Mouse (Mus musculus) B cell, adult 2 months (primary cell): ENCODE results near the gene Acaa1a.
A peak's percentile ranks its signal among the peaks of the same experiment; 100 is the strongest.
"Not testable (repeated sequence)": the region's sequence is repeated elsewhere in the genome, so short reads cannot be mapped to it uniquely, and the experiment has no call there.

ENCODE experiments used
- DNase-seq, 2 experiments: peaks; one replicate each; pipeline ENCODE4 v3.0.0; 2022

The Acaa1a gene

GRCm38 (mm10) chr9:119340212-119340580, 720 bp downstream of the Acaa1a start:
- no peak for DNase-seq

DNA sequence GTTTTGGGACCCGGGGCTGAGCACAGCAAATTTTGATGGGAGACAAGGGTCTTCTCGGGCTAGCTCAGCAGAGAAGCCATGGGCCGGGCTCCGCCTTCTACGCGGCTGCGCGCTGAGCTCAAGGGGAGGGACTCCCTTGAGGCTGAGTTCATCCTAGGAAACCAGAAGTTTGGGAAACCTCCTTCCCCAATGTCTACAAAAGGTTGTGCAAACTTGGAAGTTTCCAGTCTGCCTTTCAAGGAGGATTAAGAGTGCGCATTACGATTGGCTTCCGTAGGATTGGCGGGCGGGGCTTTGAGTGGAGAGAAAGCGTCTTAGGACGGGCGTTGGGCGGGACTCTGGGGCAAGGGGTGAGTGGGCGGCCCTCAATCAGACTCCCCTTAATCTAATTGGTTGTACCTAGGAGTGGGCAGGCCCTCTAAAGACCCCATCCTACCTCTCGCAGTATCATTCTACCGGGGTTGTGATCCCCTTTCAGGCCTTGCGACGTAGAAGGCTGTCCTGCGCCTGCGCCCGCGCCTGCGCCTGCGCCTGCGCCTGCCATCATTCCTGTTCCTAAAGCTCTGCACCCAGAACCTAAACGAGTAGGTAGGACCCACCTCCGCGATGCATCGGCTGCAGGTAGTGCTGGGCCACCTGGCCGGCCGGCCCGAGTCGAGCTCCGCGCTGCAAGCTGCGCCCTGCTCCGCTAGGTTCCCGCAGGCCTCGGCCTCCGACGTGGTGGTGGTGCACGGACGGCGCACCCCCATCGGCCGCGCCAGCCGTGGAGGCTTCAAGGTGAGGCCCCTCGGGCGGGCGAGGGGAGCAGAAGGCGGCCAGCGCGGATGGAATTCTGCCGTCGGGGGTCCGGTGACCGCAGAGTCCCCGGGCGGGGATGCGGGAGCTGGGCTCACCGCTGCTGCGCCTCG, 1.7 kb downstream of the Acaa1a start, which contains the start of gene Myd88:
Myd88 (minus strand) TSS at position 503 of the 908 bp plus-strand sequence.
- peak; percentile 89 to 92 for DNase-seq

- no peak for DNase-seq
Measured at GRCm38 (mm10) chr9:119342728-119343127, 3.3 kb downstream of the Acaa1a start.

DNA sequence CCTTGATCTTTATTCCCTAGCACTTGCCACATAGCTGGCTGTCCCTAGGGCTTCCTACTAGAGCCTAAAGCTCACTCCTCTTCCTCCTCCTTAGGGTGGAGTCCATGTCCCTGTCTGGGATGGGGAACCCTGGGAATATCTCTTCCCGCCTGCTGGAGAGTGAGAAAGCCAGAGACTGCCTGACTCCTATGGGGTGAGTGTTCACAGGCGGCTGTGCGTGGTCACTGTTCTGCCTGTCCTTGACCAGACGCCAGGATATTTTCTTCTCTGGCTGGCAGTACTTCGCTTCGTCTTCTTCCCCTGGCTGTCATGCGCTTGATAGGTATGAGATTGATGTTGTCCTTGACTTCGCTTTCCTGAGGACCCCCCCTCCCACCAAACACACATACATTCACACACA, 6.9 kb downstream of the Acaa1a start:
- DNase-seq: no peak

- DNase-seq: no peak
Measured at GRCm38 (mm10) chr9:119350531-119350930, 11.1 kb downstream of the Acaa1a start.

GRCm38 (mm10) chr9:119350947-119351705, 11.7 kb downstream of the Acaa1a start:
- no peak for DNase-seq

DNA sequence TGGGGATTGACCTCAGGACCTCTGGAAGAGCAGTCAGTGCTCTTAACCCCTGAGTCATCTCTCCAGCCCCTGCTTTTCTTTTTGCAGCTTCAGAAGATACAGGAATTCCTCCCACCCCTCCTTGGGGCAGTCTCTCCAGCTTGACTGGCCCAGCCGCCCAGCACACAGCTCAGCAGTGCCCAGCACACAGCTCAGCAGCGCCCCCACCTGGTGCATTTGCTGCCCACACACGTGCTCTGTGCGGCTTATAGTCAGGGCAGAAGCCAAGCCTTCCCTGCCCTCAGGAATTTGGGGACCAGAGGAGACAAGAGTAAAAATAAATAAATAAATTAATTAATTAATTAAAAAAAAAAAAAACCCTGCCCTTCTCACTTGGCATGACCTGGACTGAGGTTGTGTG, 12.6 kb downstream of the Acaa1a start:
- peak; percentile 87 to 88 for DNase-seq

GRCm38 (mm10) chr9:119353926-119354325, 14.4 kb downstream of the Acaa1a start:
- no peak for DNase-seq

DNA sequence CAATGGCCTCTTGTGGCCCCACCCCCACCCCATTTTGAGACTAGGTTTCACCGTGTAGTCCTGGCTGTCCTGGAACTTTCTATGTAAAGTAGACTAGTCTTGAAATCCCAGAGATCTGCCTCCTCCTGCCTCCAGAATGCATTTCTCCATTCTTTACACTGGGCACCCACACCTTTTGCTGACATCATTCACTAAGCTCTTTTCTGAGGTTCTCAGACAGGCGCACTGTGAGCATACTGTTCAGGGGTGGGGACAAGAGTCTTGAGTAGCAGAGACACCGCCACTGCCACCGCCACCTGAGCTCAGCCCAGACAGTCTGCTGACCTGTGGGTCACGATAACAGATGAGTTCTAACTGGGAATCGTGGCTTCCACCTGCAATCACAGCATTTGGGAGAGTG, 16.5 kb downstream of the Acaa1a start:
- DNase-seq: no peak

GRCm38 (mm10) chr9:119357331-119358057, 18.0 kb downstream of the Acaa1a start, which contains the start of gene Xylb:
Gene Xylb (plus strand): TSS chr9:119357381.
- peak; percentile 91 to 92 for DNase-seq

- peak in 1 of 2 experiments; percentile 9 for DNase-seq
Measured at GRCm38 (mm10) chr9:119358058-119358429, 18.6 kb downstream of the Acaa1a start.

GRCm38 (mm10) chr9:119361416-119361815, 21.9 kb downstream of the Acaa1a start:
- DNase-seq: no peak

DNA sequence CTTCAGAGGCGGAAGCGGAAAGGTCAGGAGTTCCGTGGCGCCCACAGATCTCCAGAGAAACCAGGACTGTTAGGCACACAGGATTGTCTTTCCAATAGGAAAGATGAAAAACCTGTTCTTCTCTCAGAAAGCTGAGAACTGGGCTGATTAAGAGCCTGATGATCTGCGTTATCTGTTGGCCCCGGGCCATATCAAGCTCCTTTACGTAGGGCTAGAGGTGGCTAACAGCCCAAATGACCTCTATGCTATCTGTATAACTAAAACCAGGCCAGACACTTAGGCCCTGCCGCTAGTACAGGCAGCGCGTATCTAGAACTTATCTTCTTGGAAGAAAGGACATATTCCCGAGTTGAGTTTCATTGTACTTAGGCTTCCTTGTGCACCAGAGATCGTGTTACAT, 23.8 kb downstream of the Acaa1a start:
- no peak for DNase-seq

GRCm38 (mm10) chr9:119365284-119365683, 25.8 kb downstream of the Acaa1a start, which contains the start of gene Slc22a14:
Gene Slc22a14 (minus strand): TSS chr9:119365553.
- no peak for DNase-seq

DNA sequence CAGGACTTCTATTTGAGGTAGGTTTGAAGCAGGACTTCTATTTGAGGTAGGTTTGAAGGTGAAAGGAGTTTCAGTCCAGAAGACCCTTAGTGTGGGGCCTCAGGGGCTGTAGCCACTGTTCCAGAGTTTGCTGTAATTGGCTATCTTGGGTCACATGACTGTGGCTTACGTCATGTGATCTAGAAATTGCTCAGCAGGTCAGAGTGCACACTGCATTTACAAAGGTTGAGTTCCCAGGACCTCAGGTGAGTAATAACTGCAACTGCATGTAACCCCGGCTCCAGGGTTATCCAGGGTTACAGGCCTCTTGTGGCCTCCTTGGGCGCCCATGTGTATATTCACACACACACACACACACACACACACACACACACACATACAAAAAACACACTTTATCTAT, 28.9 kb downstream of the Acaa1a start:
- no peak for DNase-seq

DNA sequence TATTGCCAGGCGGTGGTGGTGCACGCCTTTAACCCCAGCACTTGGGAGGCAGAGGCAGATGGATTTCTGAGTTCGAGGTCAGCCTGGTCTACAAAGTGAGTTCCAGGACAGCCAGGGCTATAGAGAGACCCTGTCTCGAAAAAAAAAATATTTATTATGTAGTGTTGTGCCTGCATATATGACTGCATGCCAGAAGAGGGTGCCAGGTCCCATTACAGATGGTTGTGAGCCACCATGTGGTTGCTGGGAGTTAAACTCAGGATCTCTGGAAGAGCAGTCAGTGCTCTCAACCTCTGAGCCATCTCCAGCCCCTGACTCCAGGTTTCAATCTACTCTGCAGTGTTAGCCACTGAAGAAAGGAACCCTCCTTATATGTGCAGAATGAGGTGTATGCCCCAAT, 31.3 kb downstream of the Acaa1a start:
- DNase-seq: not testable (repeated sequence)

GRCm38 (mm10) chr9:119371251-119371650, 31.8 kb downstream of the Acaa1a start:
- no peak for DNase-seq

GRCm38 (mm10) chr9:119375008-119375407, 35.5 kb downstream of the Acaa1a start:
- DNase-seq: no peak

GRCm38 (mm10) chr9:119375556-119375955, 36.1 kb downstream of the Acaa1a start:
- no peak for DNase-seq

GRCm38 (mm10) chr9:119378231-119378630, 38.8 kb downstream of the Acaa1a start:
- DNase-seq: no peak

DNA sequence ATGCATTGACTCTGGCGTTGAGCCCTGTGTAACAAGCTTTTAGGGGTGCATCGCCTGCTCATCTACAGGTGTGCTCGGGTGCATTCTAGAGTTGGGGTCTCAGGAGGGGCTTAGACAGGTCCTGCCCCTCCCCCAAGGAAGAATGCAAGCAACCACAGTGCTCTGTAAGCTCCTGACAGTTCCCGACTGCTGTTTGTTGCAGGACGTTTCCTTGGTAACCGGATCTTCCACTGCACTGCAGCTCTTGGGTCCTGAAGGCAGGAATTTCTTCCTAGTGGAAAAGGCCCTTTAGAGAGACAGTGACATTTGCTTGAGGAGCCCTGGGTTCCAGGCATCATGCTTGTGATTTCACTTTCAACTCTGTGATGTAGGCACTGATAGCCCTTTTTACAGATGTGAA, 43.1 kb downstream of the Acaa1a start:
- DNase-seq: no peak

- peak; percentile 5 to 10 for DNase-seq
Measured at GRCm38 (mm10) chr9:119388956-119389355, 49.5 kb downstream of the Acaa1a start.

DNA sequence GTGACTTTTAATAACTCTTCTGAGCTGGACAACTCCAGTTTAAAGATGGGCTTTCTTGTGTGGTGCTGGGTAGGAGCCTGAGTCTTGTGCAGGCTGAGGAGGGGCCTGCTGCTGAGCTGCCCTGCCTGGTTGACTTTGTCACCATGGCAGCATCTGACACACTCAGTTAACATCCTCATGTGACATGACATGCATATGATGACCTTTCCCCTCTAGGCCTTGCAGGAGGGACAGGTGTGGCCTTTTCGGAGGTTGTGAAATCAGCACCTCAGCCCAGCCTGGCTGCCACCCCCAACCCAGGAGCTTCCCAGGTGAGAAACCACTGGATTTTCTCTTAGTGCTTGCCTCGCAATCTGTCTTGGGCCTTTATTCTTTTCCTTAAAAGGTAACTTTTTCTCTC, 50.7 kb downstream of the Acaa1a start:
- DNase-seq: no peak
